Mouse (Mus musculus) ES-E14 (cell line): ENCODE results near the gene Slc12a1.

Experiments used
- MAFK ChIP-seq: IDR thresholded peaks from 2 replicates; pipeline ENCODE4 v1.6.1; 2014; ENCODE audit warnings: mild to moderate bottlenecking, low read depth, low read length, inconsistent platforms; ENCODE audit not compliant: insufficient read depth
- ZC3H11A ChIP-seq: IDR thresholded peaks from 2 replicates; pipeline ENCODE4 v1.6.1; 2012; ENCODE audit warnings: low read depth, mild to moderate bottlenecking, inconsistent platforms, low read length, borderline replicate concordance

DNA sequence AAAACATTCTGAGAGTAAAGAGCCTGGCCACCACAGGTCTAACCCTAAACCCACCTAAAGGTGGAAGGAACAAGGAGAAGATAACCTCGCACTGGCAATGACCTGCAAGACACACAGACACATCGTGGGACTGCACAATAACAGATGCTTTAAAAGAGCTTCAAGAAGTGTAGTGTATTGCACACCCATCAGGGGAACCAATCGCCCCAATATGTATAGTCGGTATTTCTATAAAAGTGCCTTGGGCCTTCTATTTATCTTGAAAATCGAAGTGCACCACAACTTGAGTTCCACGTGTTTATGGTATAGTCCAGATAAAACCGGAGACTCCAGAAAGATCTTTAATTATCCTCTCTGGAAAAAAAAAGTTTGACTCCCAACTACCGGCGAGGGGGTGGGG lies 94.4 kb downstream of the Slc12a1 start:
- no peak for TF ChIP-seq ZC3H11A
- no peak for TF ChIP-seq MAFK
